Mouse (Mus musculus) limb, embryonic 10.5 days (tissue): Measurements from ENCODE around the gene Ky. TPM values are rescaled to one million over a fixed set of nuclear protein-coding genes. Genes with fewer than 3 reads are reported as not detected.

Source experiments
- polyA plus RNA-seq: library from polyadenylated mRNA; unstranded; fragments of >200 nt; fragmentation: Nextera tagmentation; extraction: Ambion mirVana; gene quantifications from 2 replicates; pipeline ENCODE4 v1.2.1, GENCODE M21; 2016

Ky gene
- polyA plus RNA-seq, 1 experiment from 2014 or later = 0.06 TPM

Other genes with a start within 250 kb of the Ky start
- 1.1 and 1.2 TPM in 2 replicates for gene Ephb1, start 151.1 kb upstream of the Ky start, polyA plus RNA-seq
- 154 and 168 TPM in 2 replicates for gene Anapc13, start 120.5 kb downstream of the Ky start, polyA plus RNA-seq
- gene Cep63, start 120.8 kb downstream of the Ky start, polyA plus RNA-seq = 46.5 and 57.1 TPM in 2 replicates
- gene Amotl2, start 210.9 kb downstream of the Ky start, polyA plus RNA-seq = 41.6 and 49.1 TPM in 2 replicates